Mouse (Mus musculus): ENCODE data around the gene Gck. TPM values are rescaled to one million over a fixed set of nuclear protein-coding genes. Genes with fewer than 3 reads are reported as not detected.
"Not testable (repeated sequence)": the region's sequence is repeated elsewhere in the genome, so short reads cannot be mapped to it uniquely, and the experiment has no call there.

The Gck gene
- polyA plus RNA-seq, 1 experiment = 1.7 TPM

DNA sequence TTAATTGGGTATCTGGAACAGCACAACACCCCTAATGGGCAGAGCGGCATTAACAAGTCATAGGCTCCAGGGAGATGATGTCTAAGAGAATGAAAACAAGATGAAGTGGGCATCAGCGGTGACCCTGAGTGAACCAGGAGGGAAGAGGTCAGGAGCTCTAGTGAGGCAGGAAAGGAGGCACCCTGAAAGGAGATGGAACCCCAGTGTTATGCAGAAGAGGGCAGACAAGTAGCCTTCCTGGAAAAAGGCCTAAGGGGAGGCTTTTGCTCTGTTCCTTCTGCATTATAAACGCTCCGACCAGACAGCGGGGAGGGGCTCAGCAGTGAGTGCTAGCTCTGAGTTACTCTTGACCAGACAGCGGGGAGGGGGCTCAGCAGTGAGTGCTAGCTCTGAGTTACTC is 6.9 kb downstream of the Gck start:
- H3K36me3 ChIP-seq (replicated peaks; ENCODE audit: low read length) = no peaks in the 10 kb centered on the region
- peaks cover 17% of the 10 kb centered on the region for H3K4me1 ChIP-seq
- TF ChIP-seq GATA1 (IDR thresholded peaks at IDR 0.05; ENCODE audit: borderline replicate concordance, low read length) = no peak
- no peak for TF ChIP-seq FLI1 (IDR thresholded peaks at IDR 0.05; ENCODE audit: low read length)
- H3K4me3 ChIP-seq (replicated peaks) = no peak overlapping the region
- H3K9me3 ChIP-seq = peaks cover 15% of the 10 kb centered on the region
- H3K27me3 ChIP-seq (replicated peaks) = peaks cover 19% of the 10 kb centered on the region

DNA sequence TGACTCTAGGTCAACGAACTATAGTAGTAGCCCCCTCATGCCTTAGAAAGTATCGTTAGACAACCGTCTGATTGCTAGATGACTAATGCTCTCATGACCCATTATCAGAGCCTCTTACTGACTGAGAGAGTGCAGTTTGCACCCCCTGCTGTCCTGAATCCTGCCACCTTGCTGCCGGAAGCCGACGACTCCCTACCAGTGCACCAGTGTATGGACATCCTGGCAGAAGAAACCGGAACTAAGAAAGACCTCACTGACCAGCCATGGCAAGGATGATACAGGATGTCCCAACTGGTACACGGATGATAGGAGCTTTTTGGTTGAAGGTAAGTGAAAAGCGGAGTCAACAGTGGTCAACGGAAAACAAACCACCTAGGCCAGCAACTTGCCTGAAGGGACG is 15.3 kb downstream of the Gck start:
- H3K9me3 ChIP-seq = peaks cover 33% of the 10 kb centered on the region
- not testable (repeated sequence) for H3K36me3 ChIP-seq (replicated peaks; ENCODE audit: low read length); H3K27me3 ChIP-seq (replicated peaks); H3K4me3 ChIP-seq (replicated peaks); H3K4me1 ChIP-seq

DNA sequence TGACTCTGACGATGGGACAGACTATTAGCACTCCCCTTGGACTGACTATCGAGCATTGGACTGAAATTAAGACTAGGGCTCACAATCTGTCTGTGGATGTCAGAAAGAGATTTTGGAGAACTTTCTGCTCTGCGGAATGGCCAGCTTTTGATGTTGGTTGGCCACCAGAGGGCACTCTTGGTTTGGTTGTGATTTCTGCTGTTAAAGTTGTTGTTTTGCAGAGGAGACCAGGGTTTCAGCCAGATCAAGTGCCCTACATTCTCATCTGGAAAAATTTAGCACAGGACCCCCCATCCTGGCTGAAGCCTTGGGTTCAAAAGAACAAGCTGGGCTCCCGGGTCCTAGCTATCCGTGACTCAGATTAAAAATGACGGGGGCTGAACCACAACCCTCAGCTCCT is 17.9 kb downstream of the Gck start:
- peaks cover 33% of the 10 kb centered on the region for H3K9me3 ChIP-seq
- H3K36me3 ChIP-seq (replicated peaks; ENCODE audit: low read length); H3K4me1 ChIP-seq; H3K4me3 ChIP-seq (replicated peaks); H3K27me3 ChIP-seq (replicated peaks): not testable (repeated sequence)

DNA sequence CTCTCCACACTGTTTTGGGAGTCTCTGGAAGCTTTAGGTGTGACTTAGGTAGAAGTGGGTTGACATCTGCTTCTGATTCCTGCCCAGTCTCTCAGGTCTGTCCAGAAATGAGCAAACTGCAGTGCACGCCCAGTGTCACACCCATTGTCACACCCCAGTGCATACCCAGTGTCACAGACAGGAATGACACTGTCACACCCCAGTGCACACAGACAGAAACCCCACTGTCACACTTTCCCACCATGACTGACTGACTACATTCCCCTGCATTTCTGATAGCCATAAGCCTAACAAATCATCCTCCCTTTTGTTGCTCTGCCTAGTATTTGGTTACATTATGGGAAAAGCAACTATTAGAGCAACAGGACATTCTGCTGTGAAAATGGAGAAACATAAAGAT is 19.3 kb downstream of the Gck start:
- Histone ChIP-seq H3K4me1 (no peaks in the 10 kb centered on the region), H3K4me3 (replicated peaks) (no peak overlapping the region), H3K36me3 (replicated peaks; ENCODE audit: low read length) (no peaks in the 10 kb centered on the region), H3K9me3 (peaks cover 35% of the 10 kb centered on the region), H3K27me3 (replicated peaks) (peaks cover 9% of the 10 kb centered on the region)
- no peak for TF ChIP-seq FLI1 (IDR thresholded peaks at IDR 0.05; ENCODE audit: low read length)
- TF ChIP-seq GATA1 (IDR thresholded peaks at IDR 0.05; ENCODE audit: borderline replicate concordance, low read length) = no peak

DNA sequence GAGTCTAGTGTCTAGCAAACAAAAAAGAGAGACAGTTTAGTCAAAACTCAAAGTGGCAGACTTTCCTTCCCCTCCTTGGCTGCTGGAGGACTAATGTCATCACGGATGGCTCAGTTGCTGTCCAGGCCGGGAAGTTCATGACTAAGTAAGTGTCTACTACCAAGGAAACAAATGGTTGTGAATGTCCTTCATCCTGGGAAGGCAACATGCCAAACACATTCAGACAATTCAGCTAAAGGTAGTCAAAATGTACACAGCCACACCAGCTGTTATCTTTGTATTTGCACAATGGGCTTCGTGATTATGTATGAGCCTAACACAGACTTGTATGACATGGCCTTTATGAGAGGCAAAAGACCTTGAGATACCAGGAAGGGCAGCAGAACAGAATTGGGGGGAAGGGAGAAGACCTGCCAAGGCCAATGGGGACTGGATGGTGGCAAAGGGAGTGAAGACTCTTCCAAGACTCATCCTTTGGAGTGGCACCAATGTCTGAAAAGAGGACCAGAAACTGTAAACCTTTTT is 23.1 kb downstream of the Gck start:
- Histone ChIP-seq H3K36me3 (replicated peaks; ENCODE audit: low read length) (no peaks in the 10 kb centered on the region), H3K9me3 (peaks cover 18% of the 10 kb centered on the region)
- TF ChIP-seq GATA1 (IDR thresholded peaks at IDR 0.05; ENCODE audit: borderline replicate concordance, low read length) = no peak
- TF ChIP-seq FLI1 (IDR thresholded peaks at IDR 0.05; ENCODE audit: low read length) = no peak

DNA sequence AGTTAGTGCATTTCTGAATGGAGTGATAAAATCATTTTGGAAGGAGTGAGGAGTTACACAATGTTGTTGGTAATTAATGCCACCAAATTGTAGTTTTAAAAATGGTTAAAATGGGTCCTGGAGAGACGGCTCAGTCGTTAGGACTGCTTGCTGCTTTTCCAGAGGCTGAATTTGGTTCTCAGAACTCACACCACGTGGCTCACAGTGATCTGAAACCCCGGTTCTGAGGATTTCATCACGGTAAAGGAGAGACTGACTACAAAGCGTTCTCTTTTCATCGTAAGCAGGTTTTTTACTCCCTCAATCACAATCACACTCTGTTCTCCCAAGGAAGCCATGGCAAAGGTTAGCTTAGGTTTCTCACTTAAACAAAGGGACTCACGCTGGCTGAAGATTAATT is 25.2 kb downstream of the Gck start:
- Histone ChIP-seq H3K27me3 (replicated peaks) (peaks cover 13% of the 10 kb centered on the region), H3K36me3 (replicated peaks; ENCODE audit: low read length) (no peaks in the 10 kb centered on the region), H3K4me1 (no peaks in the 10 kb centered on the region), H3K9me3 (peaks cover 4% of the 10 kb centered on the region; the same call in 1 of the 2 replicates), H3K4me3 (replicated peaks) (no peak overlapping the region)
- TF ChIP-seq FLI1 (IDR thresholded peaks at IDR 0.05; ENCODE audit: low read length) = no peak
- no peak for TF ChIP-seq GATA1 (IDR thresholded peaks at IDR 0.05; ENCODE audit: borderline replicate concordance, low read length)

More for the DNA sequence above, 23.1 kb downstream of the Gck start:
- no peaks in the 10 kb centered on the region for H3K4me1 ChIP-seq
- H3K27me3 ChIP-seq (replicated peaks) = peaks cover 9% of the 10 kb centered on the region
- no peak overlapping the region for H3K4me3 ChIP-seq (replicated peaks)

DNA sequence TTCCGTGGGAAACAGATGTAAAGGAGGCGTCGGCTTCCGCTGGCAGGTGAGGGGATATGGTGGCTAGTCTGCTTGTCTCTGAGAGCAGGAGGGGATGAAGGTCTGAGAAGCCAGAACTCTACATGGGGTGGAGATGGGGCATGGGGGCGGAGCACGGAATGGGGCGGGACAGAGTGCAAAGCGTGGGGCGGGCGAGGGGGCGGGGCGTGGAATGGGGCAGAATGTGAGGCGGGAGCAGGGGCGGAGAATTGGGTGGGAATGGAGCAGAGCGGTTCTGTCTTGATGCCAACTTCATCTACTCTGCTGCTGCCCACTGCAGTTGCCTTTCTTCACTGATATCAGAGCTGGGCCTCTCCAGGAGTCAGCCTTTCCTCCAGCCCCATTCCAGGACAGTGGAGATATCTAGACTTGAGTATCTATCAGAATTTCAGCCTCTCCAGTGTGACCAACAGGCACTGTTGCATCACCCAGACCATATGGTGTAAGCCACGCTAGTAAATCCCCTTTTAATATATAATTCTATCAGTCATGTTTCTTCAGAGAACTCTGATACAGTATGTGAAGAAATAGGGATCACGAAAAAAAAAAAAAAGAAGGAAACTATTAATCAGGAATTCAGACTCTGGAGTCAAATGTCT is 29.4 kb downstream of the Gck start:
- Histone ChIP-seq H3K4me3 (replicated peaks) (no peak overlapping the region), H3K4me1 (peaks cover 9% of the 10 kb centered on the region)

DNA sequence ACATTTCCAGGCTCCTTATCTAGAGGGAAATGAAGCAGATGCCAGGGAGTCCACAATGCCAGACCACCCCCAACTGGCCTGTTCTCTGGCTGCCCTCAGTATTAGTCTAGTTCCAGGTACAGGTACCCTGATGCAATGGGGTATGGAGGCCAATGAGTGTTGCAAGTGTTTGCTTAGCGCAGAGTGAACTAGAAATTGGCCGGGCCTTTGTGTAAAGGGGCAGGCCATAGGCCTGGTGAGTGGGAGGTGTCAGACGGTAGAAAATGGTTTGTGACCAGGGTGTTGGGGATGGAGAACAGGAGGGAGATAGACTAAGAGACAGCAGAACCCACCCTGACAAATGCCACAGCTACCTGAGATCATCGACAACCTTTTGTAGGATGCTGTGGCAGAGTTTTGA is 30.3 kb downstream of the Gck start:
- H3K36me3 ChIP-seq (replicated peaks; ENCODE audit: low read length) = no peaks in the 10 kb centered on the region
- H3K4me1 ChIP-seq = peaks cover 9% of the 10 kb centered on the region
- H3K27me3 ChIP-seq (replicated peaks) = peaks cover 20% of the 10 kb centered on the region
- H3K9me3 ChIP-seq = peaks cover 6% of the 10 kb centered on the region
- TF ChIP-seq FLI1 (IDR thresholded peaks at IDR 0.05; ENCODE audit: low read length) (no peak), GATA1 (IDR thresholded peaks at IDR 0.05; ENCODE audit: borderline replicate concordance, low read length) (no peak)
- H3K4me3 ChIP-seq (replicated peaks) = no peak overlapping the region

More for the DNA sequence above, 29.4 kb downstream of the Gck start:
- H3K36me3 ChIP-seq (replicated peaks; ENCODE audit: low read length) = no peaks in the 10 kb centered on the region
- H3K27me3 ChIP-seq (replicated peaks) = peaks cover 12% of the 10 kb centered on the region
- H3K9me3 ChIP-seq = peaks cover 6% of the 10 kb centered on the region
- TF ChIP-seq FLI1 (IDR thresholded peaks at IDR 0.05; ENCODE audit: low read length) = no peak
- TF ChIP-seq GATA1 (IDR thresholded peaks at IDR 0.05; ENCODE audit: borderline replicate concordance, low read length) = no peak

DNA sequence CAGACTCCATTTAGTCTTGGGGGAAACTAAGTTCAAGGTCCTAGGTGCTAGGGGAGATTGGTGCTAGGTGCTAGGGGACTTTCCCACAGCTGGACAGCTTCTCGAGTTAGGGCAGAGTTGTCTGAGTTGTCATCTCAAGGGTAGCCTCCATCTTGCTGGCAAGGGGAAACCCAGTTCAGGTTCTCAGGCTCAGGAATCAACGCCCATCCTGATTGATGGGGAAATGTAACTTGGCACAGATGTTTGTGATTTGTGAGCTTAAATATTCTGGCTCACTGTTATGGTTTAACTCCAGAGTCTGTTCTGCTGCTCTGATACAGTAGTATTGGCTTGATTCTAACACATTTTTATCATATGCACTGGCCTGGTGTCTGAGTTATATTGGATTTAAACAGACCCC is 31.8 kb downstream of the Gck start:
- no peak for TF ChIP-seq GATA1 (IDR thresholded peaks at IDR 0.05; ENCODE audit: borderline replicate concordance, low read length)
- no peak for TF ChIP-seq FLI1 (IDR thresholded peaks at IDR 0.05; ENCODE audit: low read length)
- Histone ChIP-seq H3K9me3 (peaks cover 6% of the 10 kb centered on the region), H3K4me1 (peaks cover 9% of the 10 kb centered on the region), H3K36me3 (replicated peaks; ENCODE audit: low read length) (no peaks in the 10 kb centered on the region), H3K27me3 (replicated peaks) (peaks cover 35% of the 10 kb centered on the region), H3K4me3 (replicated peaks) (no peak overlapping the region)

DNA sequence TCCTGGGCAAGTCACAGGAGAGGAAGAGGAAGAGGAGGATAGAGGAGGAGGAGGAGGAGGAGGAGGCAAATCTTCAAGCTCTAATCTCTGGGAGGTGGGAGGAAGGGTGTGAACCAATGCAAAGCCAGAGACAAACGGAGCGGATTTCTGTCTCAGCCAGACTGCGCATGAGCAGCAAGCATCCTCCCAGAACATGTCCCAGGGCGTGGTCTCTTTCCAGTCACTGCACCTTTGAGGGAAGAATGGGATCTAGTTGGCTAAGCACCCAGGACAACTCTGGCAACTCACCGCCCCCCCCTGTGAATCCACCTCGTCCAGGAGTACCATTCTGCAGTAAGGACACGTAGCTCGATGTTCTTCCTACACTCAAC is 33.7 kb downstream of the Gck start:
- Histone ChIP-seq H3K4me1 (peaks cover 11% of the 10 kb centered on the region), H3K4me3 (replicated peaks) (no peak overlapping the region), H3K36me3 (replicated peaks; ENCODE audit: low read length) (no peaks in the 10 kb centered on the region), H3K9me3 (peaks cover 6% of the 10 kb centered on the region), H3K27me3 (replicated peaks) (peaks cover 41% of the 10 kb centered on the region)
- TF ChIP-seq FLI1 (IDR thresholded peaks at IDR 0.05; ENCODE audit: low read length) (no peak), GATA1 (IDR thresholded peaks at IDR 0.05; ENCODE audit: borderline replicate concordance, low read length) (no peak)
